Mouse (Mus musculus): ENCODE results near the gene Asrgl1.
"Not testable (repeated sequence)": the region's sequence is repeated elsewhere in the genome, so short reads cannot be mapped to it uniquely, and the experiment has no call there.

The Asrgl1 gene

GRCm38 (mm10) chr19:9135512-9136331 is at the start of gene Asrgl1:
Gene Asrgl1 (minus strand): TSS chr19:9135636.
- DNase-seq (ENCODE audit: low read depth, low spot score): peak; percentile 67

GRCm38 (mm10) chr19:9146214-9146613 is 10.8 kb upstream of the Asrgl1 start:
- DNase-seq (ENCODE audit: low read depth, low spot score): no peak

GRCm38 (mm10) chr19:9143639-9144125 is 8.2 kb upstream of the Asrgl1 start:
- DNase-seq (ENCODE audit: low read depth, low spot score): no peak

GRCm38 (mm10) chr19:9143230-9143629 is 7.8 kb upstream of the Asrgl1 start:
- DNase-seq (ENCODE audit: low read depth, low spot score): no peak

- not testable (repeated sequence) for DNase-seq (ENCODE audit: low read depth, low spot score)
These were observed 4.9 kb upstream of the Asrgl1 start for GRCm38 (mm10) chr19:9140361-9140760.

GRCm38 (mm10) chr19:9137159-9137558 is 1.7 kb upstream of the Asrgl1 start:
- no peak for DNase-seq (ENCODE audit: low read depth, low spot score)

GRCm38 (mm10) chr19:9134746-9135511 is 507 bp downstream of the Asrgl1 start:
- DNase-seq (ENCODE audit: low read depth, low spot score): no peak

- DNase-seq (ENCODE audit: low read depth, low spot score): no peak
These were observed 5.4 kb downstream of the Asrgl1 start for GRCm38 (mm10) chr19:9129996-9130395.

- DNase-seq (ENCODE audit: low read depth, low spot score): no peak
These were observed 6.8 kb downstream of the Asrgl1 start for GRCm38 (mm10) chr19:9128499-9129194.

GRCm38 (mm10) chr19:9123986-9124385 is 11.4 kb downstream of the Asrgl1 start:
- DNase-seq (ENCODE audit: low read depth, low spot score): not testable (repeated sequence)

GRCm38 (mm10) chr19:9122390-9122789 is 13.0 kb downstream of the Asrgl1 start:
- no peak for DNase-seq (ENCODE audit: low read depth, low spot score)

GRCm38 (mm10) chr19:9119655-9120425 is 15.6 kb downstream of the Asrgl1 start:
- no peak for DNase-seq (ENCODE audit: low read depth, low spot score)

GRCm38 (mm10) chr19:9117275-9117674 is 18.2 kb downstream of the Asrgl1 start:
- DNase-seq (ENCODE audit: low read depth, low spot score): no peak

GRCm38 (mm10) chr19:9116268-9116667 is 19.2 kb downstream of the Asrgl1 start:
- DNase-seq (ENCODE audit: low read depth, low spot score): no peak

GRCm38 (mm10) chr19:9112043-9112442 is 23.4 kb downstream of the Asrgl1 start:
- DNase-seq (ENCODE audit: low read depth, low spot score): no peak

GRCm38 (mm10) chr19:9110182-9110869 is 25.1 kb downstream of the Asrgl1 start:
- peak; percentile 66 for DNase-seq (ENCODE audit: low read depth, low spot score)

GRCm38 (mm10) chr19:9108536-9108935 is 26.9 kb downstream of the Asrgl1 start:
- DNase-seq (ENCODE audit: low read depth, low spot score): no peak

GRCm38 (mm10) chr19:9107379-9107755 is 28.1 kb downstream of the Asrgl1 start:
- DNase-seq (ENCODE audit: low read depth, low spot score): no peak

- DNase-seq (ENCODE audit: low read depth, low spot score): no peak
These were observed 28.6 kb downstream of the Asrgl1 start for GRCm38 (mm10) chr19:9106751-9107378.

- no peak for DNase-seq (ENCODE audit: low read depth, low spot score)
These were observed 29.3 kb downstream of the Asrgl1 start for GRCm38 (mm10) chr19:9106096-9106495.
